Mouse (Mus musculus) heart, embryonic 16.5 days (tissue): ENCODE data around the gene Gm21972. TPM values are rescaled to one million over a fixed set of nuclear protein-coding genes. Genes with fewer than 3 reads are reported as not detected.

Source experiments
- ATAC-seq: fragments of 200-750 bp; cut with Nextera tagmentation; replicated peaks from 2 replicates; pipeline ENCODE4 v1.8.0; 2017; ENCODE audit warnings: moderate number of reproducible peaks; ENCODE audit not compliant: insufficient read depth, low FRiP score; ENCODE audit errors: extremely low read depth
- H3K27ac ChIP-seq: fragments of 300-500 bp; sonication (generic); 2 replicates; pipeline ENCODE4 v1.5.1; 2014; ENCODE audit warnings: mild to moderate bottlenecking, low read length, control low read depth, moderate library complexity
- H3K27me3 ChIP-seq: fragments of 300-500 bp; sonication (generic); 2 replicates; pipeline ENCODE4 v1.6.1; 2014; ENCODE audit warnings: low read length, mixed read lengths; ENCODE audit not compliant: control insufficient read depth, insufficient read depth
- H3K36me3 ChIP-seq: fragments of 300-500 bp; sonication (generic); 2 replicates; pipeline ENCODE4 v1.6.1; 2014; ENCODE audit not compliant: control insufficient read depth, insufficient read depth
- H3K4me1 ChIP-seq: fragments of 300-500 bp; sonication (generic); 2 replicates; pipeline ENCODE4 v1.6.1; 2014; ENCODE audit warnings: low read length, mixed read lengths; ENCODE audit not compliant: control insufficient read depth, insufficient read depth
- H3K4me2 ChIP-seq: fragments of 300-500 bp; sonication (generic); 2 replicates; pipeline ENCODE4 v1.6.1; 2014; ENCODE audit warnings: low read depth, mild to moderate bottlenecking, control low read depth, low read length
- H3K4me3 ChIP-seq: fragments of 300-500 bp; sonication (generic); 2 replicates; pipeline ENCODE4 v1.5.1; 2014; ENCODE audit warnings: mild to moderate bottlenecking, control low read depth, low read length
- H3K9ac ChIP-seq: fragments of 300-500 bp; sonication (generic); 2 replicates; pipeline ENCODE4 v1.6.1; 2014; ENCODE audit warnings: low read length, control low read depth
- H3K9me3 ChIP-seq: fragments of 300-500 bp; sonication (generic); replicated peaks from 2 replicates; pipeline ENCODE4 v1.6.1; 2016; ENCODE audit warnings: low read length; ENCODE audit not compliant: control insufficient read depth
- WGBS: fragments of 180-500 bp; shearing (Covaris S2); extraction: QIAGEN DNeasy Blood & Tissue Kit; methylation state at CpG from one replicate; pipeline ENCODE4 v1.1.7; 2014; 5-methylcytosine and 5-hydroxymethylcytosine counted together
- polyA plus RNA-seq: library from polyadenylated mRNA; unstranded; fragments of >200 nt; fragmentation: Nextera tagmentation; extraction: Ambion mirVana; gene quantifications from 2 replicates; pipeline ENCODE4 v1.2.1, GENCODE M21; 2015

The Gm21972 gene
- polyA plus RNA-seq, 1 experiment from 2014 or later, result not detected

- H3K4me1 ChIP-seq, result no peaks in the 10 kb centered on the region
- no peaks in the 10 kb centered on the region for H3K9me3 ChIP-seq
- no peaks in the 10 kb centered on the region for H3K27me3 ChIP-seq
- no peak overlapping the region for H3K27ac ChIP-seq
- no peak for ATAC-seq
- H3K4me2 ChIP-seq, result no peak overlapping the region
- no peaks in the 10 kb centered on the region for H3K36me3 ChIP-seq
- no peak overlapping the region for H3K4me3 ChIP-seq
- 59% methylated on average over 5 of the region's 5 CpGs for WGBS
- no peak overlapping the region for H3K9ac ChIP-seq
Observed at GRCm38 (mm10) chr1:86182004-86182709, 48.7 kb downstream of the Gm21972 start.

GRCm38 (mm10) chr1:86183577-86184263 lies 50.3 kb downstream of the Gm21972 start:
- 82% methylated on average over 4 of the region's 4 CpGs for WGBS
- H3K27me3 ChIP-seq, result no peaks in the 10 kb centered on the region

GRCm38 (mm10) chr1:86186762-86187161 lies 53.3 kb downstream of the Gm21972 start:
- H3K4me1 ChIP-seq, result no peaks in the 10 kb centered on the region
- no peak overlapping the region for H3K27ac ChIP-seq
- no peak overlapping the region for H3K9ac ChIP-seq
- ATAC-seq, result no peak
- no peaks in the 10 kb centered on the region for H3K9me3 ChIP-seq
- H3K4me3 ChIP-seq, result no peak overlapping the region
- H3K36me3 ChIP-seq, result no peaks in the 10 kb centered on the region
- H3K4me2 ChIP-seq, result no peak overlapping the region
- no peaks in the 10 kb centered on the region for H3K27me3 ChIP-seq
- 72% methylated on average over 7 of the region's 7 CpGs for WGBS

More at GRCm38 (mm10) chr1:86183577-86184263, 50.3 kb downstream of the Gm21972 start:
- H3K9me3 ChIP-seq, result no peaks in the 10 kb centered on the region
- no peak overlapping the region for H3K4me3 ChIP-seq
- no peaks in the 10 kb centered on the region for H3K4me1 ChIP-seq
- H3K4me2 ChIP-seq, result no peak overlapping the region
- no peak overlapping the region for H3K9ac ChIP-seq
- H3K36me3 ChIP-seq, result no peaks in the 10 kb centered on the region
- H3K27ac ChIP-seq, result no peak overlapping the region
- no peak for ATAC-seq

GRCm38 (mm10) chr1:86187856-86188255 lies 54.4 kb downstream of the Gm21972 start:
- Histone ChIP-seq H3K36me3 (no peaks in the 10 kb centered on the region), H3K9ac (no peak overlapping the region), H3K4me3 (no peak overlapping the region), H3K27ac (no peak overlapping the region), H3K4me1 (no peaks in the 10 kb centered on the region), H3K9me3 (no peaks in the 10 kb centered on the region), H3K4me2 (no peak overlapping the region), H3K27me3 (no peaks in the 10 kb centered on the region)
- ATAC-seq, result no peak
- WGBS, result 43% methylated on average over 2 of the region's 2 CpGs

GRCm38 (mm10) chr1:86188271-86188670 lies 54.8 kb downstream of the Gm21972 start:
- H3K27me3 ChIP-seq, result no peaks in the 10 kb centered on the region
- no peak overlapping the region for H3K4me3 ChIP-seq
- ATAC-seq, result no peak
- no peaks in the 10 kb centered on the region for H3K36me3 ChIP-seq
- H3K4me1 ChIP-seq, result no peaks in the 10 kb centered on the region
- H3K4me2 ChIP-seq, result no peak overlapping the region
- H3K9me3 ChIP-seq, result no peaks in the 10 kb centered on the region
- no peak overlapping the region for H3K27ac ChIP-seq
- H3K9ac ChIP-seq, result no peak overlapping the region
- WGBS, result 90% methylated on average over 2 of the region's 2 CpGs

GRCm38 (mm10) chr1:86189034-86189702 lies 55.7 kb downstream of the Gm21972 start:
- ATAC-seq, result no peak; the same call in 1 of the 2 replicates
- Histone ChIP-seq H3K9me3 (no peaks in the 10 kb centered on the region), H3K27ac (no peak overlapping the region), H3K9ac (no peak overlapping the region), H3K4me1 (no peaks in the 10 kb centered on the region), H3K4me3 (no peak overlapping the region), H3K4me2 (no peak overlapping the region), H3K36me3 (no peaks in the 10 kb centered on the region), H3K27me3 (no peaks in the 10 kb centered on the region)
- WGBS, result 73% methylated on average over 6 of the region's 6 CpGs

GRCm38 (mm10) chr1:86190843-86191242 lies 57.4 kb downstream of the Gm21972 start:
- H3K27me3 ChIP-seq, result no peaks in the 10 kb centered on the region
- ATAC-seq, result no peak
- no peak overlapping the region for H3K27ac ChIP-seq
- WGBS, result 80% methylated on average over 6 of the region's 6 CpGs
- H3K4me3 ChIP-seq, result no peak overlapping the region
- no peak overlapping the region for H3K9ac ChIP-seq
- H3K9me3 ChIP-seq, result no peaks in the 10 kb centered on the region
- no peak overlapping the region for H3K4me2 ChIP-seq
- H3K36me3 ChIP-seq, result no peaks in the 10 kb centered on the region
- no peaks in the 10 kb centered on the region for H3K4me1 ChIP-seq

GRCm38 (mm10) chr1:86194044-86194443 lies 60.6 kb downstream of the Gm21972 start:
- Histone ChIP-seq H3K4me2 (no peak overlapping the region), H3K9me3 (no peaks in the 10 kb centered on the region), H3K4me1 (0 out of 2 replicates have a peak, but pooled peaks cover 2% of the 10 kb centered on the region), H3K27me3 (no peaks in the 10 kb centered on the region), H3K27ac (no peak overlapping the region), H3K4me3 (no peak overlapping the region), H3K36me3 (0 out of 2 replicates have a peak, but pooled peaks cover 3% of the 10 kb centered on the region), H3K9ac (no peak overlapping the region)
- 76% methylated on average over 7 of the region's 7 CpGs for WGBS
- no peak for ATAC-seq

- Histone ChIP-seq H3K9me3 (no peaks in the 10 kb centered on the region), H3K36me3 (0 out of 2 replicates have a peak, but pooled peaks cover 3% of the 10 kb centered on the region), H3K27me3 (no peaks in the 10 kb centered on the region), H3K4me1 (0 out of 2 replicates have a peak, but pooled peaks cover 2% of the 10 kb centered on the region), H3K9ac (no peak overlapping the region), H3K4me3 (no peak overlapping the region), H3K27ac (no peak overlapping the region), H3K4me2 (no peak overlapping the region)
- ATAC-seq, result no peak
- WGBS, result 84% methylated on average over 6 of the region's 6 CpGs
Observed at GRCm38 (mm10) chr1:86198276-86198675, 64.8 kb downstream of the Gm21972 start.
